Mouse (Mus musculus): ENCODE measurements around the gene Pgm5. TPM values are rescaled to one million over a fixed set of nuclear protein-coding genes. Genes with fewer than 3 reads are reported as not detected.

Pgm5 gene
- polyA plus RNA-seq, 1 experiment from 2014 or later: 1.2 TPM

DNA sequence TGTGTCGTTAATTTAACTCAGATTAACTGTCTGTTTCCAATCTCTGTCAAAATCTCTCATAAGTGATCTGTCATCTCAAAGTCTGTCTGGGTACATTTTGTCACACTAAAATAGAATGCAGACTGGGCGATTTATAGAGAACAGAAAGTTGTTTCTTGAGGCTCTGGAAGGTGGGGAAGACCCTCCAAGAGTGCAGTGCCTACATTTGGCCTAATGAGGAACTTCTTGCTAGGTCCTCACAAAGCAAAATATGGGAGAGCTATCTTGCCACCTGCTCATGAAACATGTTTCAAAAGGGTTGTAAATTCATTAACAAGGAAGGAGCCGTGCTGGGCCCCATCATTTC lies 107.2 kb downstream of the Pgm5 start:
- Histone ChIP-seq H3K4me3 (replicated peaks) (no peak overlapping the region), H3K9me3 (replicated peaks) (no peaks in the 10 kb centered on the region), H3K36me3 (no peaks in the 10 kb centered on the region), H3K9ac (replicated peaks) (no peak overlapping the region), H3K27ac (replicated peaks) (no peak overlapping the region), H3K27me3 (replicated peaks) (no peaks in the 10 kb centered on the region), H3K4me1 (peaks cover 6% of the 10 kb centered on the region; the same call in 1 of the 2 replicates), H3K4me2 (no peak overlapping the region)
- no peak for ATAC-seq (ENCODE audit: low FRiP score)
- 77% methylated on average over 3 of the region's 3 CpGs for WGBS

DNA sequence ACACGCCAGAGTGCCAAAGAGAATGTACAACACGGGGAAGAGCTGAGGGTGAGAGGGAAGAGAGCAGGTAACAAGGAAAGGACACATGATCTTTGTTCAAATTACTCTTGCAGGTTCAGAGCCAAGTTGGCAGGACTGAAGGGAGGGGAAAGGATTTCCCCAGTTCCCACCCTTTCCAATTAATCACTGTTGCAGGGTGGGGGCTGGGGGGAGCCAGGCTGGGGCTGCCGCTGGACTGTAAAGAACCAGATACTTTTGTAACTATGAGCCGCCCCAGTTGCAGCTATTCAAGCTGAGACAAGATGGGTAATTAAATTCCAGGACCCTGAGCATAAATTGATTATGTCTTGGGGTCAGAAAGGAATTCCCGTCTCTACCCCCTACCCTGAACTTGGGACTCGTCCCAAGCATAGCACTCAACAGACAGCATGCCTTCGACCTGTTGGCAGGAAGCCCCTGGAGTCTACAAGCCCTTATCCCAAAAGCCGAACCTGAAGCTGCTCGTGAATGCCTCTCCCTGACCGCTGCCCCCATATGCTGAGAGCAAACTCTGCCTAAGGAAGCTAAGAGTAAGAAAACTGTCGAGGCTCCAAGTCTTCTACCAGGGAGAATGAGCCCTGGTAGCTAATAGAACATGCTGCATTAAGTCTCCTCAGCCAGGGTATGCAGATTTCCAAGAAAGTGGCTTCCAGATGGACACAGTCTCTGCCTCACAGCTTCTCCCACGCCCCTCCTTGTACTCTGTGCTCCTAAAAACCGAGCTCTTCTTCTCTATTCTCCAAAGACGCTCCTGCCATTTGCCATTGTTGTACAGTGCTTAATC lies 107.8 kb downstream of the Pgm5 start:
- Histone ChIP-seq H3K27me3 (replicated peaks) (no peaks in the 10 kb centered on the region), H3K4me1 (peaks cover 6% of the 10 kb centered on the region; the same call in 1 of the 2 replicates), H3K27ac (replicated peaks) (no peak overlapping the region), H3K4me2 (no peak overlapping the region), H3K4me3 (replicated peaks) (no peak overlapping the region), H3K9ac (replicated peaks) (no peak overlapping the region), H3K36me3 (no peaks in the 10 kb centered on the region), H3K9me3 (replicated peaks) (no peaks in the 10 kb centered on the region)
- 30% methylated on average over 14 of the region's 14 CpGs for WGBS
- ATAC-seq (ENCODE audit: low FRiP score): peak; percentile 70; the same call in 1 of the 2 replicates

DNA sequence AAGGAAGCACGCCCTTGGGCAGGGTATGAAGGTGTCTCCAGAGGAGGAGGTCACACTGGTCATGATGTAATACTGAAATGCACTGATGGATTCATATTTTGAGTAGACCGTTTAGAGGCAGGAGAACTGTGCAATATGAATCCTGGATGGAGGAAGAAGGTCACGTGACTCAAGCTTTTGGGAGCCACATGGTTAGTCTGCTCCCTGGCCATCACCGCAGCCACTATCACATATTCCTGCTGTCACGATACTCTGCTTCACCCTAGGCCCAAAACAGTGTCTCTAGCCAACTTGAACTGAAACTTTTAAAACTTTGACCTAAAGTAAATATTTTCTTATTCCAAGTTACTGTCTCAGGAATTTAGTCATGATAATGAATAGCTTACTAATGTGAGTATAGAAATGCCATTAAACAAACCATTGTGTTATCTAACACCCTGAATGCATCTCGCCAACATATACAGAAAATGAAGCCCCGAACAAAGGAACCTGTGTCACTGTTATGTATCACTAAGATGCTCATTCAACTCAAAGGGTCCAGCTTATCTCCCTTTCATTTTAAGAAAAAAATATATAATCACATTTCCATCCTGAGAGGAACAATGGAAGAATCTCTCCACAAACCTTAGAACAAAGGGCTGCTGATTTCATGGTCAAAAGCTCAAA lies 108.6 kb downstream of the Pgm5 start:
- no peak for ATAC-seq (ENCODE audit: low FRiP score)
- Histone ChIP-seq H3K36me3 (no peaks in the 10 kb centered on the region), H3K9ac (replicated peaks) (no peak overlapping the region), H3K27me3 (replicated peaks) (no peaks in the 10 kb centered on the region), H3K4me2 (no peak overlapping the region), H3K4me1 (peaks cover 6% of the 10 kb centered on the region; the same call in 1 of the 2 replicates), H3K27ac (replicated peaks) (no peak overlapping the region), H3K9me3 (replicated peaks) (no peaks in the 10 kb centered on the region), H3K4me3 (replicated peaks) (no peak overlapping the region)
- 86% methylated on average over 7 of the region's 7 CpGs for WGBS

DNA sequence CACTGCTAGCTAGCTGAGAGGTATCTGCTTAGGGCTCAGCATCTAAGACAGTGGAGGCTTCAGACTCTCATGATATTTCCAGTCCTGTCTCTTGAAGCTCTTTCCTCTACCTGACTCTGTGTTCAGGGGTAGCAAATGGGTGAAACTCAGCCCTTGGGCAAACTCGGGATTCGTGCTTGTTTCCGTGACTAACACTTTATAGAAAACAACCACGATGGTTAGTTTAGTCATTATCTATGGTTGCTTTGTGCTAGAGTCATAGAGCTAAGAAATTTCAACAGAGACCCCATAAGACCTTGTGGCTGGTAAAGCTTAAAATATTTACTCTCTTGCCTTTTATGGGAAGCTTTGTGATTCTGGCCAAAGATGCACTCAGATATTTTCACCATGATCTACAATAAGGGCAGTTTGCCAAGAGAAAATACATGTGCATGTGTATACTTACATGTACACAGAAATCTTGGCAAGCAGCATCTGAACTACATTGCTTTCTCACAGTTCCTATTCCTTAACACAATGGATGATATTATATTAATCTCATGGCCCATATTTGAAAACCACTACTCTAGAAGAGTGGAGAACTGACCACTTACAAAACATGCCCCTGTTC lies 115.3 kb downstream of the Pgm5 start:
- H3K27ac ChIP-seq (replicated peaks): no peak overlapping the region; the same call in 1 of the 2 replicates
- ATAC-seq (ENCODE audit: low FRiP score): no peak
- H3K4me3 ChIP-seq (replicated peaks): no peak overlapping the region
- H3K36me3 ChIP-seq: no peaks in the 10 kb centered on the region
- no peaks in the 10 kb centered on the region for H3K9me3 ChIP-seq (replicated peaks)
- WGBS: 81% methylated on average over 4 of the region's 4 CpGs
- no peak overlapping the region for H3K4me2 ChIP-seq
- no peak overlapping the region for H3K9ac ChIP-seq (replicated peaks)
- H3K27me3 ChIP-seq (replicated peaks): no peaks in the 10 kb centered on the region
- no peaks in the 10 kb centered on the region for H3K4me1 ChIP-seq

DNA sequence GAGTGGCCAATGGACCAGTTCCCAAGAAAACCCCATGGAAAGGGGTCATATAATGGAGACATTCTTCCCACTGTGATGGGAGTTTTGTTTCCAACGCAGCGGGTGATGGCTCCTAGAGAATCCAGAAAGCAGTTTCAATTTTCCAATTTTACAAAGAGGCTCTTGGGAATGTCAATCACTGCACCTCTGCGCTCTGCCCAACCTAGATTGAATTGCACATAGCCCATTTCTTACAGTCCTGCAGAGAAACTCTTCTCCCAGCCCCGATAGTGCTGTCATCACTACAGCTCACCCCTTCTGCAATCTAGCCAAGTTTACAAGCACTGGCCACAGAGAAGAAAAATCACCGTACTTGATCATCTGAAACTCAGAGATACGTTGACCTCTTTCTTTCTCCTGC lies 119.0 kb downstream of the Pgm5 start:
- Histone ChIP-seq H3K9ac (replicated peaks) (no peak overlapping the region), H3K4me1 (no peaks in the 10 kb centered on the region), H3K27me3 (replicated peaks) (no peaks in the 10 kb centered on the region), H3K9me3 (replicated peaks) (no peaks in the 10 kb centered on the region), H3K27ac (replicated peaks) (no peak overlapping the region), H3K4me3 (replicated peaks) (no peak overlapping the region), H3K36me3 (no peaks in the 10 kb centered on the region), H3K4me2 (no peak overlapping the region)
- WGBS: 87% methylated on average over 6 of the region's 6 CpGs
- ATAC-seq (ENCODE audit: low FRiP score): no peak

DNA sequence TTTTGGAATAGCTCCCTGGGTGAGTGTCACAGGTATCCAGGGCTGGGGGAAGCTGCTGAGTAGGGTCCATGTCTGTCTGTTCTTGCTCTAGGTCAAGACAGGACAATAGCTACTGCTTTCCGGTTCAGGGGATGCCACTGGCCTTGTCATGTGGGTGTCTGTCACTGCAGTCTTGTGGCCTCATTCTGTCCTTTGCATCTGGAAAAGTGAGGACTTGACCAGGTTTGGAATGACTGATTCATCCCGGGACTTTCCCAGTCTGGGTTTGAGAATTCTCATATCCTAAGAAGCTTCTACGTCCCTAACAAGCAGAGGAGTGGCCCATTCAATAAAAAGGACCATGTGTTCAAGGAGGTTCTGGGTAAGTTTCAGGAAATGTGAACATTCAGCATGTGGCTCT lies 122.9 kb downstream of the Pgm5 start:
- Histone ChIP-seq H3K4me3 (replicated peaks) (no peak overlapping the region), H3K9me3 (replicated peaks) (no peaks in the 10 kb centered on the region), H3K9ac (replicated peaks) (no peak overlapping the region), H3K4me1 (peaks cover 12% of the 10 kb centered on the region; the same call in 1 of the 2 replicates), H3K27ac (replicated peaks) (no peak overlapping the region), H3K27me3 (replicated peaks) (no peaks in the 10 kb centered on the region), H3K4me2 (no peak overlapping the region), H3K36me3 (no peaks in the 10 kb centered on the region)
- WGBS: 89% methylated on average over 3 of the region's 3 CpGs
- no peak for ATAC-seq (ENCODE audit: low FRiP score)

DNA sequence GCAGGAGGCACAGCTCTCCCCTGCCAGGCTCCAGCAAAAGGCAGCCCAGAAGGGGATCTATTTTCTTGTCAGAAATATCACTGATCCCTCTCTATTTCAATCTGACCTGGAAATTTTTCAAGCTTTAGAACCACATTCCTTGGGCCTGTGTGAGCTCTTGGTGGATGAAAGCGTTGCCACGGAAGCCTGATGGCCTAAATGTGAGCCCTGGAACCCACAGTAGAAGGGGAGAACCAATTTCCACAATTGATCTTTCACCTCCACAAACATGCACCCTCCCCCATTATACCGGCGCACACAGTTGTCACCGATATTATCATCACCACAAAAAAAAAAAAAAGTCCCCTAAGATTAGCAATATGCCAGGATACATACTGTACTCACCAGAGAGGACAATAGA lies 123.6 kb downstream of the Pgm5 start:
- no peaks in the 10 kb centered on the region for H3K36me3 ChIP-seq
- H3K4me1 ChIP-seq: peaks cover 12% of the 10 kb centered on the region; the same call in 1 of the 2 replicates
- no peak for ATAC-seq (ENCODE audit: low FRiP score)
- H3K27me3 ChIP-seq (replicated peaks): no peaks in the 10 kb centered on the region
- no peak overlapping the region for H3K9ac ChIP-seq (replicated peaks)
- no peak overlapping the region for H3K4me3 ChIP-seq (replicated peaks)
- 93% methylated on average over 5 of the region's 5 CpGs for WGBS
- H3K4me2 ChIP-seq: no peak overlapping the region
- no peak overlapping the region for H3K27ac ChIP-seq (replicated peaks)
- no peaks in the 10 kb centered on the region for H3K9me3 ChIP-seq (replicated peaks)

DNA sequence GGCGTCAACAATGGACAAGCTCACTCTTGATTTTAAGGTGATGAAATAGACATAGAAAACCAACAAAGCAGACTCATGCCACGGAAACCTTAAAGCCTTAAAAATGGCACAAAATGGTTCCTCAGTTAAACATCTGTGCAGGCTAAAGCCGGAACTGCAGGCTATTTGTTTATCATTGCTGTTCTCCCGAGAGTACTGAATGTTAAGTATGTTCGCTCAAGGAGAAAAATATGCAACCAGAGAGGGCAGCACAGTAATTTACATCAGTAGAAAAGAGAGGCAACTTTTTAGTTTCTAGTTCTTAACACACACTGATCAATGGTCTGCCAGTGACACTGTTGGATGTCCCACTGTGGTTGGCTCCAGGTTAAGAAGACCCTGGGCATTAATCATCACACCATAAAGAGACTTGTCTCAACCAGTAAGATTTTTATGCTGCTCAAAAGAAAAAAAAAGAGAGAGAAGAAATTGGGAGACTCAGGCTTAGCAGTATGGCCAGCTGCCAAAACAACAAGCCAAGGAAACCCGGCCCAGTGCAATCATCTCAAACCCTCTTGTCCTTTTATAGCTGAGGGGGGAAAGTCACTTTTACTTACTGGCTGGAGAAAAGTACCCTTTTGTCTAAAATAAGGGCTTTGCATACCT lies 126.0 kb downstream of the Pgm5 start:
- no peaks in the 10 kb centered on the region for H3K36me3 ChIP-seq
- 31% methylated on average over 6 of the region's 6 CpGs for WGBS
- H3K9ac ChIP-seq (replicated peaks): no peak overlapping the region
- peak; percentile 55; the same call in 1 of the 2 replicates for ATAC-seq (ENCODE audit: low FRiP score)
- peak overlapping the region; percentile 58 for H3K27ac ChIP-seq (replicated peaks)
- no peak overlapping the region for H3K4me2 ChIP-seq
- no peak overlapping the region for H3K4me3 ChIP-seq (replicated peaks)
- H3K9me3 ChIP-seq (replicated peaks): no peaks in the 10 kb centered on the region
- no peaks in the 10 kb centered on the region for H3K27me3 ChIP-seq (replicated peaks)
- H3K4me1 ChIP-seq: peaks cover 12% of the 10 kb centered on the region; the same call in 1 of the 2 replicates

DNA sequence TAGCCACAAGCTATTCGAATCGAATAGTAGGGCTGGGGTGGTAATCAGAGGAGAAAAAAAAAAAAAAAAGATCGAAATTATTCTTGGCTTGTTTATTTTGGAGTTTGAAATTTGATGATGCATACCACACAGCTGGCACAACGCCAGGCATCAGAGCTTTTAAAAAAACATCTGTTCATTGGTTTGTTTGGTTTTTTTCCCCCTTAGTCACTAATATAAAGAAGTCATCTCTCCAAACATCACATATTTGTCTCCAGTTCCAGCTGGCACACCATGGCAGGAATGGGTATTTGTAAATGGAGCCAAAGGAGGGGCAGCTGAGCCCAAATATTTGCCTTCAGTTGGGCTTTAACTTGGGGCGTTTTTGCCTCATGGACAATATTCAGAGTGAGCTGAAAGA lies 131.0 kb downstream of the Pgm5 start:
- no peak overlapping the region for H3K4me2 ChIP-seq
- H3K4me1 ChIP-seq: peaks cover 9% of the 10 kb centered on the region; the same call in 1 of the 2 replicates
- H3K36me3 ChIP-seq: no peaks in the 10 kb centered on the region
- no peaks in the 10 kb centered on the region for H3K27me3 ChIP-seq (replicated peaks)
- no peak for ATAC-seq (ENCODE audit: low FRiP score)
- H3K4me3 ChIP-seq (replicated peaks): no peak overlapping the region
- no peaks in the 10 kb centered on the region for H3K9me3 ChIP-seq (replicated peaks)
- no peak overlapping the region for H3K9ac ChIP-seq (replicated peaks)
- H3K27ac ChIP-seq (replicated peaks): no peak overlapping the region; the same call in 1 of the 2 replicates
- 64% methylated on average over 5 of the region's 5 CpGs for WGBS

DNA sequence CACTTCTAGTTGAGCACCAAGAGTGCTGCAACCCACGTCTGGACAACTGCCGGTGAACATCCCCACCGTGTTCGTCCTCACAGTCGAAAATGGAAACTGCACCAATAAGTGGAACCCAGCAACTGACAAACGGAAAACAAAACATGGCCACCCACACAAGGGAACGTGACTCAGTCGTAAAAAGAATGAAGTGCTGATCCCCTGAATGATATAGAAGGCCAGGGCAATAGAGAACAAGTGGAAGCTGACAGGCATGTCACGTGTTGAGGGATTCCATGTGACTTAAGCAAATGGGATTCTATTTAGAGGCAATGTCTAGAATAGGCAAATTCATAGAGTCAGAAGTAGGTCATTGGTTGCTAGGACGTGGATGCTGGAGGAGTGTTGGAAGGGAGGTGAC lies 137.3 kb downstream of the Pgm5 start:
- H3K4me1 ChIP-seq: no peaks in the 10 kb centered on the region
- no peak overlapping the region for H3K9ac ChIP-seq (replicated peaks)
- no peak for ATAC-seq (ENCODE audit: low FRiP score)
- no peak overlapping the region for H3K27ac ChIP-seq (replicated peaks)
- H3K4me2 ChIP-seq: no peak overlapping the region
- no peaks in the 10 kb centered on the region for H3K9me3 ChIP-seq (replicated peaks)
- 62% methylated on average over 10 of the region's 10 CpGs for WGBS
- no peaks in the 10 kb centered on the region for H3K36me3 ChIP-seq
- no peaks in the 10 kb centered on the region for H3K27me3 ChIP-seq (replicated peaks)
- H3K4me3 ChIP-seq (replicated peaks): no peak overlapping the region

DNA sequence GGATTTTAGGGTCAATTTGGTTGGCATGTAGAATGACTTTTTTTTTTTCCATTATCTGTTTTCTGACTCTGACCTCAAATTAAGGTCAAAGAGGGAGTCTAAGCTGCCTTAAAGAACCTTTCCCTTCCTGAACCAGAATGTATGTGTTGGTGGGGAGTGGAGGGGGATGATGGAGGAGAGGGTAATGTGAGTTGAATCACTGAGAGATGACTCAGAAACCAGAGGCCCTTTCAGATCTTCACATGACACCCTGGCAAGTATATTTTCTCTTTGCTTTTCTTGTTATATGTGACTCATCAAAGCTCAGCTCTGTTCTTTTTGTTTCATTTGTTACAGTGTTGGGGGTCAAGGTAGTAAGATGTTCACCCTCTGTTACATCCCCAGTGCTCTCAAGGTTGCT lies 141.2 kb downstream of the Pgm5 start:
- Histone ChIP-seq H3K4me1 (no peaks in the 10 kb centered on the region), H3K27ac (replicated peaks) (no peak overlapping the region), H3K9me3 (replicated peaks) (no peaks in the 10 kb centered on the region), H3K27me3 (replicated peaks) (no peaks in the 10 kb centered on the region), H3K9ac (replicated peaks) (no peak overlapping the region), H3K4me3 (replicated peaks) (no peak overlapping the region), H3K4me2 (no peak overlapping the region), H3K36me3 (no peaks in the 10 kb centered on the region)
- ATAC-seq (ENCODE audit: low FRiP score): no peak
